Mouse (Mus musculus) MEL (cell line): ENCODE data around the gene Lrrc17. TPM values are rescaled to one million over a fixed set of nuclear protein-coding genes. Genes with fewer than 3 reads are reported as not detected.

ENCODE experiments used
- DNase-seq: peaks from one replicate; pipeline ENCODE4 v3.0.0; 2011; ENCODE audit warnings: low read depth, low spot score
- H3K27ac ChIP-seq: 2 replicates; pipeline ENCODE4 v1.5.1; 2012; ENCODE audit warnings: low read depth, mild to moderate bottlenecking, control low read depth, low read length, moderate library complexity; ENCODE audit not compliant: control insufficient read depth
- H3K27me3 ChIP-seq, 2 experiments: fragments of 150-350 bp in 1 of 2; sonication (generic) in 1 of 2; 2 replicates each; pipeline ENCODE4 v1.6.1; 2012; ENCODE audit warnings: low read length in 2 of 2, mild to moderate bottlenecking in 2 of 2, improper control_type of control experiment in 1 of 2, moderate library complexity in 1 of 2; ENCODE audit not compliant: insufficient read depth in 2 of 2, control insufficient read depth in 1 of 2
- H3K36me3 ChIP-seq, 2 experiments: 2 replicates each; pipeline ENCODE4 v1.6.1; 2012 to 2014; ENCODE audit warnings: low read length in 2 of 2, improper control_type of control experiment in 1 of 2, inconsistent platforms in 1 of 2, mild to moderate bottlenecking in 1 of 2; ENCODE audit not compliant: insufficient read depth in 2 of 2, control insufficient read depth in 1 of 2
- H3K4me1 ChIP-seq, 2 experiments: fragments of 150-350 bp in 1 of 2; sonication (generic) in 1 of 2; 2 replicates each; pipeline ENCODE4 v1.6.1; 2012; ENCODE audit warnings: low read length in 2 of 2, improper control_type of control experiment in 1 of 2, mild to moderate bottlenecking in 1 of 2; ENCODE audit not compliant: insufficient read depth in 2 of 2, control insufficient read depth in 1 of 2
- H3K4me3 ChIP-seq, 2 experiments: fragments of 150-350 bp in 1 of 2; sonication (generic) in 1 of 2; 2 replicates each; pipeline ENCODE4 v1.5.1; 2012; ENCODE audit warnings: low read depth in 2 of 2, low read length in 2 of 2, mild to moderate bottlenecking in 2 of 2, moderate library complexity in 2 of 2, control low read depth in 1 of 2, improper control_type of control experiment in 1 of 2; ENCODE audit not compliant: control insufficient read depth in 1 of 2, insufficient read depth in 1 of 2
- H3K79me2 ChIP-seq: 2 replicates; pipeline ENCODE4 v1.6.1; 2012; ENCODE audit warnings: mild to moderate bottlenecking, low read length, moderate library complexity; ENCODE audit not compliant: control insufficient read depth, poor library complexity, insufficient read depth
- H3K9ac ChIP-seq: 2 replicates; pipeline ENCODE4 v1.6.1; 2012; ENCODE audit warnings: low read depth, mild to moderate bottlenecking, control low read depth, low read length, moderate library complexity; ENCODE audit not compliant: control insufficient read depth, poor library complexity, severe bottlenecking
- H3K9me3 ChIP-seq: fragments of 150-350 bp; sonication (generic); replicated peaks from 2 replicates; pipeline ENCODE4 v1.6.1; 2012; ENCODE audit warnings: mild to moderate bottlenecking, low read length, improper control_type of control experiment, moderate library complexity; ENCODE audit not compliant: insufficient read depth
- BHLHE40 ChIP-seq: IDR thresholded peaks from 2 replicates; pipeline ENCODE4 v1.6.1; 2012; ENCODE audit warnings: low read depth, mild to moderate bottlenecking, inconsistent platforms, low read length, improper control_type of control experiment, borderline replicate concordance
- CTCF ChIP-seq, 3 experiments: IDR thresholded peaks in 2 of 3; conservative IDR thresholded peaks in 1 of 3; 2 replicates each; pipeline ENCODE4 v1.5.1; 2011 to 2012; ENCODE audit warnings: low read length in 3 of 3, low read depth in 2 of 3, mild to moderate bottlenecking in 2 of 3, improper control_type of control experiment in 1 of 3, inconsistent platforms in 1 of 3, mixed read lengths in 1 of 3, moderate library complexity in 1 of 3; ENCODE audit not compliant: control insufficient read depth in 1 of 3, insufficient read depth in 1 of 3, poor library complexity in 1 of 3, severe bottlenecking in 1 of 3
- E2F4 ChIP-seq: IDR thresholded peaks from 2 replicates; pipeline ENCODE4 v1.6.1; 2011; ENCODE audit warnings: low read depth, low read length, improper control_type of control experiment, borderline replicate concordance
- ELF1 ChIP-seq: IDR thresholded peaks from 2 replicates; pipeline ENCODE4 v1.6.1; 2014; ENCODE audit warnings: low read depth, mild to moderate bottlenecking, inconsistent platforms, low read length, improper control_type of control experiment, moderate library complexity
- EP300 ChIP-seq, 2 experiments: IDR thresholded peaks; 2 replicates each; pipeline ENCODE4 v1.6.1; 2011; ENCODE audit warnings: improper control_type of control experiment in 2 of 2, low read length in 2 of 2, low read depth in 1 of 2, mild to moderate bottlenecking in 1 of 2
- HCFC1 ChIP-seq: IDR thresholded peaks from 2 replicates; pipeline ENCODE4 v1.6.1; 2012; ENCODE audit warnings: low read depth, mild to moderate bottlenecking, inconsistent platforms, low read length, improper control_type of control experiment, moderate library complexity
- KAT2A ChIP-seq: conservative IDR thresholded peaks from 2 replicates; pipeline ENCODE4 v1.6.1; 2012; ENCODE audit warnings: low read depth, low read length, improper control_type of control experiment, inconsistent platforms
- MAX ChIP-seq: IDR thresholded peaks from 2 replicates; pipeline ENCODE4 v1.6.1; 2011; ENCODE audit warnings: low read length, improper control_type of control experiment
- MEF2A ChIP-seq: IDR thresholded peaks from 2 replicates; pipeline ENCODE4 v1.6.1; 2014; ENCODE audit warnings: low read depth, mild to moderate bottlenecking, inconsistent platforms, low read length, improper control_type of control experiment; ENCODE audit not compliant: poor library complexity, insufficient replicate concordance, severe bottlenecking; ENCODE audit errors: extremely low read depth
- NRF1 ChIP-seq: IDR thresholded peaks from 2 replicates; pipeline ENCODE4 v1.6.1; 2014; ENCODE audit warnings: low read depth, mild to moderate bottlenecking, inconsistent platforms, low read length, improper control_type of control experiment, moderate library complexity; ENCODE audit not compliant: poor library complexity, insufficient read depth, severe bottlenecking
- POLR2A ChIP-seq, 2 experiments: IDR thresholded peaks; 2 replicates each; pipeline ENCODE4 v1.6.1; 2011 to 2012; ENCODE audit warnings: low read length in 2 of 2, mild to moderate bottlenecking in 2 of 2, control low read depth in 1 of 2, improper control_type of control experiment in 1 of 2, low read depth in 1 of 2, moderate library complexity in 1 of 2; ENCODE audit not compliant: control insufficient read depth in 1 of 2, insufficient read depth in 1 of 2, poor library complexity in 1 of 2
- POLR2AphosphoS5 ChIP-seq: IDR thresholded peaks from 2 replicates; pipeline ENCODE4 v1.6.1; 2012; ENCODE audit warnings: low read depth, borderline replicate concordance, mild to moderate bottlenecking, inconsistent platforms, low read length, moderate library complexity, mixed read lengths
- SMC3 ChIP-seq: IDR thresholded peaks from 2 replicates; pipeline ENCODE4 v1.6.1; 2011; ENCODE audit warnings: low read depth, low read length, improper control_type of control experiment
- TCF12 ChIP-seq: IDR thresholded peaks from 2 replicates; pipeline ENCODE4 v1.6.1; 2014; ENCODE audit warnings: low read depth, mild to moderate bottlenecking, inconsistent platforms, low read length, improper control_type of control experiment, moderate library complexity
- USF1 ChIP-seq: IDR thresholded peaks from 2 replicates; pipeline ENCODE4 v1.6.1; 2014; ENCODE audit warnings: low read depth, mild to moderate bottlenecking, inconsistent platforms, low read length, improper control_type of control experiment, moderate library complexity
- USF2 ChIP-seq, 2 experiments: IDR thresholded peaks; 2 replicates each; pipeline ENCODE4 v1.6.1; 2011 to 2012; ENCODE audit warnings: improper control_type of control experiment in 2 of 2, low read length in 2 of 2, borderline replicate concordance in 1 of 2, inconsistent platforms in 1 of 2, low read depth in 1 of 2, mild to moderate bottlenecking in 1 of 2; ENCODE audit not compliant: insufficient read depth in 1 of 2
- ZKSCAN1 ChIP-seq: IDR thresholded peaks from 2 replicates; pipeline ENCODE4 v1.6.1; 2012; ENCODE audit warnings: low read depth, mild to moderate bottlenecking, inconsistent platforms, low read length, improper control_type of control experiment, moderate library complexity
- ZMIZ1 ChIP-seq: IDR thresholded peaks from 2 replicates; pipeline ENCODE4 v1.6.1; 2012; ENCODE audit warnings: low read depth, mild to moderate bottlenecking, inconsistent platforms, low read length, improper control_type of control experiment, moderate library complexity
- ZNF384 ChIP-seq: IDR thresholded peaks from 2 replicates; pipeline ENCODE4 v1.6.1; 2012; ENCODE audit warnings: low read depth, mild to moderate bottlenecking, inconsistent platforms, low read length, improper control_type of control experiment
- polyA plus RNA-seq, 2 experiments: library from polyadenylated mRNA; stranded (reverse) in 1 of 2; unstranded in 1 of 2; fragments of >175 nt in 1 of 2; fragments of >200 nt in 1 of 2; gene quantifications; 2 replicates each; pipeline versions ENCODE4 v1.2.1 to v1.2.4; 2012; ENCODE audit warnings: low replicate concordance in 2 of 2, low read depth in 1 of 2; ENCODE audit not compliant: insufficient read length in 2 of 2, insufficient read depth in 1 of 2, missing spikeins in 1 of 2
- total RNA-seq: library from RNA; depleted of rRNA; stranded (reverse); fragments of 300-350 nt; gene quantifications from 2 replicates; pipeline ENCODE4 v1.2.3, GENCODE M21; 2012

The Lrrc17 gene
- total and polyA plus RNA-seq, 3 experiments, result not detected

- DNase-seq, result no peak
- Histone ChIP-seq H3K79me2 (no peaks in the 10 kb centered on the region), H3K36me3 (no peaks in the 10 kb centered on the region), H3K9me3 (no peaks in the 10 kb centered on the region), H3K27ac (no peak overlapping the region), H3K27me3 (peaks cover 6% of the 10 kb centered on the region in 2 experiments), H3K9ac (no peak overlapping the region), H3K4me1 (no peaks in the 10 kb centered on the region), H3K4me3 (no peak overlapping the region)
- TF ChIP-seq ZMIZ1, result no peak
- TF ChIP-seq KAT2A, result no peak
- no peak for TF ChIP-seq MEF2A
- TF ChIP-seq MAX, result no peak
- TF ChIP-seq ZNF384, result no peak
- TF ChIP-seq NRF1, result no peak
- no peak for TF ChIP-seq SMC3
- no peak for TF ChIP-seq POLR2A (IDR thresholded peaks at IDR 0.05; ENCODE audit: control insufficient read depth in 1 of 2, insufficient read depth in 1 of 2, low read depth in 1 of 2, low read length in 2 of 2, poor library complexity in 1 of 2)
- TF ChIP-seq EP300 (IDR thresholded peaks at IDR 0.05; ENCODE audit: low read depth in 1 of 2, low read length in 2 of 2), result no peak
- TF ChIP-seq ZKSCAN1, result no peak
- TF ChIP-seq USF1, result no peak
- no peak for TF ChIP-seq ELF1
- no peak for TF ChIP-seq BHLHE40
- TF ChIP-seq E2F4, result no peak
- TF ChIP-seq TCF12, result no peak
- TF ChIP-seq USF2 (IDR thresholded peaks at IDR 0.05; ENCODE audit: borderline replicate concordance in 1 of 2, insufficient read depth in 1 of 2, low read depth in 1 of 2, low read length in 2 of 2), result no peak
- TF ChIP-seq CTCF (IDR thresholded peaks at IDR 0.05 in 2 of 3, conservative IDR thresholded peaks at IDR 0.05 in 1 of 3; ENCODE audit: control insufficient read depth in 1 of 3, insufficient read depth in 1 of 3, low read depth in 2 of 3, low read length in 3 of 3, poor library complexity in 1 of 3, severe bottlenecking in 1 of 3), result no peak
- TF ChIP-seq POLR2AphosphoS5, result no peak
- no peak for TF ChIP-seq HCFC1
These were observed 56.6 kb downstream of the Lrrc17 start for GRCm38 (mm10) chr5:21599961-21600360.

DNA sequence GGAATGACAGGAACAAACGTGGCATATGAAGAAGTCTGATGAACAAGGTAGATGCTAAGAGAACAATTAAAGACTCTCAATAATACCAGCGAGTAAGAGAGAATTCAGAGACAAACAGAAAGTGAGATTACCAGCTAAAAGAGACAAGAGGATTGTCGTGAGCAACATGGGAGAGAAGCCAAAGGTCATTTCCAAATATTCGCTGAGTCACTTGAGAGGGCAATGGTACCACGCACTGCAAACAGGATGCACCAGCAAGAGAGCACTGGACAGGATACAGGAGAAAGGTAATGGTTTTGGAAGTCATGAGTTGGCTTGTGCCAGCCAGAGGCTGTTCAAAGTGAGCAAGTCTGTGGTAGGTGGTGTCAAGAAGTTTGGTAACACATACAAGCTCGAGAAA is 62.6 kb downstream of the Lrrc17 start:
- no peaks in the 10 kb centered on the region for H3K9me3 ChIP-seq
- no peak for DNase-seq
- H3K4me1 ChIP-seq, result no peaks in the 10 kb centered on the region
- peaks cover 6 to 7% of the 10 kb centered on the region in 2 experiments for H3K27me3 ChIP-seq
- no peaks in the 10 kb centered on the region for H3K79me2 ChIP-seq
- no peak overlapping the region for H3K4me3 ChIP-seq
- no peak overlapping the region for H3K27ac ChIP-seq
- no peak for TF ChIP-seq BHLHE40
- TF ChIP-seq, all 39 proteins: peak for 0
- Histone ChIP-seq H3K36me3 (no peaks in the 10 kb centered on the region), H3K9ac (no peak overlapping the region)
